In the genomic region with DNA sequence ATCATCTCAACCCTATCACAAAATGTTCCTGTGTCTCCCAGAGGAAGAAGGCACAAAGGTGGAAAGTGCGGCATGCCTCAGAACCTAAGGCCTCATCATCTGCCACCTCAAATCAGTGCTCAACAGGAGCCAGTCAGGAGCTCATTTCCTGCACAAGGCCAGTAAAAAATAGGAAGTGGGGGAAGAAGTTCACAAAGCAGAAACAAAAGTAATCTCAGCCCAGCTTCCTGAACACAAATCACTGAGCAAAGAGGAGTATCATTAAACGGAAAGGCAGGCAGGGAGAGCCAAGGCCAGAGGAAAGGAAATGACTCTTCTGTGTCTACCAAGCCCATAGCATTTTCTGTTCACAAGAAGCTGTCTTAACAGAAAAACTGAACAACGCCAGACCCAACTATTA, we compare ENCODE assay signal across 10 mouse cellular contexts. TPM values are rescaled to one million over a fixed set of nuclear protein-coding genes. Genes with fewer than 3 reads are reported as not detected.
DNase-seq lines count a peak whose midpoint lies in the region; ATAC-seq and TF ChIP-seq lines count a peak whose summit lies in the region.
"Had no signal": no experiment of that assay in that cellular context is flagged by ENCODE, and none has a peak within 500 bp of the region (broad histone marks: within the 10 kb centered on the region; RNA-seq: fewer than 3 reads in every experiment).

No protein-coding gene starts in this region.

- no peak for TF ChIP-seq POLR2A in cerebellum, adult 2 months (IDR thresholded peaks at IDR 0.05; ENCODE audit: borderline replicate concordance, insufficient read depth, low read length)

- H3K4me3 ChIP-seq in layer of hippocampus, adult 2 months: no peak overlapping the region
- H3K4me3 ChIP-seq in heart, embryonic 10.5 days: no peak overlapping the region
- H3K4me3 ChIP-seq in kidney, embryonic 16.5 days (ENCODE audit: low read length): no peak overlapping the region
- no peak overlapping the region for H3K4me3 ChIP-seq in cerebellum, adult 2 months (replicated peaks; ENCODE audit: insufficient read depth, low read depth, low read length)

- H3K4me2 ChIP-seq in kidney, embryonic 16.5 days (replicated peaks; ENCODE audit: low read depth, low read length): no peak overlapping the region

- no peak for TF ChIP-seq CTCF in layer of hippocampus, adult 2 months (conservative IDR thresholded peaks at IDR 0.05)
- no peak for TF ChIP-seq CTCF in cerebellum, adult 2 months (IDR thresholded peaks at IDR 0.05; ENCODE audit: borderline replicate concordance, insufficient read depth, low read depth, low read length)

- H3K27ac ChIP-seq in layer of hippocampus, adult 2 months: peak overlapping the region; percentile 43
- 0 out of 2 replicates have a peak overlapping the region, but pooled peaks have one; percentile 69 for H3K27ac ChIP-seq in heart, embryonic 10.5 days
- peak overlapping the region; percentile 72 for H3K27ac ChIP-seq in kidney, embryonic 16.5 days (ENCODE audit: low read length)
- H3K27ac ChIP-seq in cerebellum, adult 2 months (ENCODE audit: insufficient read depth, low read length): no peak overlapping the region

- no peaks in the 10 kb centered on the region for H3K9me3 ChIP-seq in heart, embryonic 10.5 days
- H3K9me3 ChIP-seq in kidney, embryonic 16.5 days (ENCODE audit: low read length): no peaks in the 10 kb centered on the region

- H3K36me3 ChIP-seq in heart, embryonic 10.5 days: peaks cover 15% of the 10 kb centered on the region
- peaks cover 5% of the 10 kb centered on the region; the same call in 1 of the 2 replicates for H3K36me3 ChIP-seq in kidney, embryonic 16.5 days (ENCODE audit: insufficient read depth, low read length)

- DNase-seq in layer of hippocampus, adult 2 months (ENCODE audit: low spot score in 2 of 2): no peak
- DNase-seq in layer of hippocampus, postnatal 36 days: no peak
- no peak for DNase-seq in heart, embryonic 10.5 days (ENCODE audit: low spot score)
- DNase-seq in cerebellum, adult 9-11 months: no peak
- DNase-seq in cerebellum, adult 2 months: no peak
- no peak for DNase-seq in neural tube, embryonic 10.5 days (ENCODE audit: extremely low spot score, low spot score)
- DNase-seq: midbrain, embryonic 14.5 days had no signal

- H3K27me3 ChIP-seq in heart, embryonic 10.5 days (ENCODE audit: insufficient read depth, poor library complexity, severe bottlenecking): no peaks in the 10 kb centered on the region
- no peaks in the 10 kb centered on the region for H3K27me3 ChIP-seq in kidney, embryonic 16.5 days (ENCODE audit: insufficient read depth, low read length)
- H3K27me3 ChIP-seq in cerebellum, adult 2 months (ENCODE audit: control insufficient read depth, insufficient read depth, low read length): no peaks in the 10 kb centered on the region

- peak; percentile 55 for ATAC-seq in kidney, embryonic 16.5 days (ENCODE audit: low FRiP score, low TSS enrichment)
- peak; percentile 76 for ATAC-seq in megakaryocyte, adult 5-6 weeks (ENCODE audit: poor library complexity, severe bottlenecking)

- WGBS in heart, embryonic 10.5 days: 71% methylated on average over 3 of the region's 3 CpGs
- 56% methylated on average over 3 of the region's 3 CpGs for WGBS in kidney, embryonic 16.5 days
- 94% methylated on average over 3 of the region's 3 CpGs for WGBS in cerebellum, adult 2 months

- H3K4me1 ChIP-seq in heart, embryonic 10.5 days: peaks cover 22% of the 10 kb centered on the region
- peaks cover 17% of the 10 kb centered on the region; the same call in 1 of the 2 replicates for H3K4me1 ChIP-seq in kidney, embryonic 16.5 days (ENCODE audit: insufficient read depth, low read length)
- H3K4me1 ChIP-seq in cerebellum, adult 2 months (ENCODE audit: control insufficient read depth, insufficient read depth, low read length): peaks cover 2% of the 10 kb centered on the region; the same call in 1 of the 2 replicates

- H3K9ac ChIP-seq in kidney, embryonic 16.5 days (replicated peaks; ENCODE audit: low read length): no peak overlapping the region

RNA-seq across cellular contexts. Expression of a gene that starts 11.4 kb away (rescaled TPM):
- 10 to 100 TPM; 36.6 to 41.1 TPM for total RNA-seq in layer of hippocampus, adult 2 months (2021)
- total RNA-seq in layer of hippocampus, postnatal 36 days (2021): 10 to 100 TPM; 36.5 to 42.3 TPM
- polyA plus RNA-seq in heart, embryonic 10.5 days (2016; fragmentation: Nextera tagmentation; extraction: Ambion mirVana): 36.6 and 43.7 TPM in 2 replicates
- 32.3 and 44.1 TPM in 2 replicates for polyA plus RNA-seq in kidney, embryonic 16.5 days (2015; fragmentation: Nextera tagmentation; extraction: Ambion mirVana)
- total RNA-seq in megakaryocyte, adult 5-6 weeks (2015): 18.6 and 23.2 TPM in 2 replicates
- total RNA-seq in megakaryocyte, adult 5-6 weeks (2017): 19.4 and 23.7 TPM in 2 replicates
- polyA plus RNA-seq in cerebellum, adult 2 months (2012; rRNA removed): 32.8 and 35.9 TPM in 2 replicates

RNA-seq across cellular contexts. Expression of a gene that starts 51.1 kb away (rescaled TPM):
- total RNA-seq in layer of hippocampus, adult 2 months (2021): not detected
- not detected for total RNA-seq in layer of hippocampus, postnatal 36 days (2021)
- 0.57 TPM in 1 of 2 replicates, not detected in the other for polyA plus RNA-seq in heart, embryonic 10.5 days (2016; fragmentation: Nextera tagmentation; extraction: Ambion mirVana)
- polyA plus RNA-seq in kidney, embryonic 16.5 days (2015; fragmentation: Nextera tagmentation; extraction: Ambion mirVana): 0.45 and 0.51 TPM in 2 replicates
- not detected in 2 replicates for total RNA-seq in megakaryocyte, adult 5-6 weeks (2015)
- not detected in 2 replicates for total RNA-seq in megakaryocyte, adult 5-6 weeks (2017)
- polyA plus RNA-seq in cerebellum, adult 2 months (2012; rRNA removed): not detected in 2 replicates
- polyA plus RNA-seq: large intestine, adult 2 months had no signal
